Mouse (Mus musculus): ENCODE data around the gene Mta2. TPM values are rescaled to one million over a fixed set of nuclear protein-coding genes. Genes with fewer than 3 reads are reported as not detected.
"Not testable (repeated sequence)": the region's sequence is repeated elsewhere in the genome, so short reads cannot be mapped to it uniquely, and the experiment has no call there.

Mta2 gene
- 171 and 175 TPM in 2 replicates for polyA plus RNA-seq (2015; fragmentation: Nextera tagmentation; extraction: Ambion mirVana)

DNA sequence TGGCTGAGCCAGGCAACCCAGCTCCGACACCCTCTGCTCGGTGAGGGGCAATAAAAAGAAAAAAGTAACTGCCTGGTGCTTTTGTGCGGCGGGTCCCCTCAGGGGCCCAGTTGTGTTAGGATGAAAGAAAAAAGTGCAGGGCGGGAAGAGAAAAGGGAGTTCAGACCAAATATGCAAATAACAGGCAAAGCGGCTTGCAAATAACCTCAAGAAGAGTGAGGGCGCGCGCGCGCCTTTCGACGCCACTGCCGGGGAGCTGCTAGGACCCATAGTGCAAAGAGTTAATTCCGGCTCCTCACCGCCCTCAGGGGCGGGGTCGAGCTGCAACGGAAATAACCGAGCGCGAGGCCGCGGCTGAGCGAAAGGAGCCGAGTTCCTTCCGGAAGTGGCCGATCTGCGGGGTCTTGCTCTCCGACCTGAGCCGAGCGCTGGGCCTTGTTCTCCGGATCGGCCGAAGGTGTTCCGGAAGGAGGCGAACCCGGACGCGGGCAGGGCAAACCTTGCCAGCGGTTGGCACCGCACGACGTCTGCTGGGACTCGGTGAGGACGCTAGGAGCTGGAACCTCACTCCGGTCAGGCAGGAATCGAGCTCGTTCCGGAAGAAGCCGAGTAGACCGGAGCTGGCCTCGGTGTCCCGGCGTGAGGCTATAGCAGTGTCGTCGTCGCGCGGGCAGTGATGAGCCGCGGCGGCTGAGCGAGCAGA lies at the start of gene Mta2:
Gene Mta2 (plus strand): TSS at position 361 of the 703 bp plus-strand sequence.
- Histone ChIP-seq H3K4me3 (peak within 1 kb of the TSS; percentile 100), H3K4me2 (replicated peaks) (peak within 1 kb of the TSS; percentile 68), H3K27ac (replicated peaks) (peak within 1 kb of the TSS; percentile 95), H3K9ac (replicated peaks) (peak within 1 kb of the TSS; percentile 99), H3K4me1 (peaks cover 40% of the 10 kb centered on the region), H3K27me3 (no peaks in the 10 kb centered on the region), H3K9me3 (no peaks in the 10 kb centered on the region), H3K36me3 (peaks cover 20% of the 10 kb centered on the region)
- ATAC-seq (replicated peaks) = peak; percentile 95
- WGBS = under 1% methylated on average over 64 of the region's 64 CpGs

DNA sequence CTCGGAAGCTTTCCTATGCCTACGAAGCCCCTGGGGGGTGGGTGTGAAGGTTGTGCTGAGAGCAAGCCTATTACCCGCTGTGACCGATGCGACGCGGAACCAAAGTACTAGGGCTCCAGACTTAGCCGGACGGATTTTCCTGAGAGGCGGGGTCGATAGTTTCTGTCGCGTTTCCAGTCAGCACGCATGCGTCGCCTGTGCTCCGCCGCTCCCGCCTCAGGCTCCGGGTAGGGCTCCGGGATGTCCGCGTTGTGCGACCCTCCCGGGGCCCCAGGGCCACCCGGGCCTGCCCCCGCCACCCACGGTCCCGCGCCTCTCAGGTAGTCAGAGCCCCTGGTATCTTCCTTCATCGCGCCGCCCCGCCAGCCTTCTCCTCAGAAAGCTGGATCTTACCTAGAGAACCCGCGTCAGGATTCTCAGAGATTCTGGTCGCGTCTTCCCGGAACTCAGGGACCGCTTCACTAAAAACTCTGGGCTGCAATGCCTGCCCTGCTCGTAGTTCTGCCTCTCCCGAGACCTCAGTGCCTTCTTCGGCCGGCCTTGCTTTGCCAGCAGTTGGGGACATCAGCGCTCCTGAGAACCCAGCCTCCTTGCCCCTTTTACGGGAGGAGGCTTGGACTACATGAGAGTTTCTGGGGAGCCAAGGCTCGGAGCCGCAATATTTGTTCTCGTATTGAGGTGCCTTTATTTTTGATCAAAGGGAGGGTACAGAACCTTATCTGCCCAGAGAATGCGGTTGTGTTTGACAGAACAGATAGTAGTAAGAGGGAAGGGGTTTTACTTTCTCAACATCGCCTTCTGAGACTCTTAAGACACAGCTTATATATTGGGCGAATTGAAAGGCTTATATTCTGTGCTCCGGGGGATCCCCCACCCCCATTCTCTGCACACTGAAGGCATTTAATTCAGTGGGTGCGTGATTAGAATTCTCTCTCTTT lies 48.6 kb upstream of the Mta2 start, which contains the start of gene Ints5:
Gene Ints5 (plus strand): TSS at position 177 of the 938 bp plus-strand sequence.
- Histone ChIP-seq H3K4me2 (replicated peaks) (peak within 1 kb of the TSS; percentile 92), H3K4me1 (peaks cover 41% of the 10 kb centered on the region), H3K36me3 (peaks cover 25% of the 10 kb centered on the region), H3K27ac (replicated peaks) (peak within 1 kb of the TSS; percentile 87), H3K9ac (replicated peaks) (peak within 1 kb of the TSS; percentile 95), H3K9me3 (no peaks in the 10 kb centered on the region), H3K4me3 (peak within 1 kb of the TSS; percentile 86), H3K27me3 (no peaks in the 10 kb centered on the region)
- WGBS = 2% methylated on average over 54 of the region's 54 CpGs
- ATAC-seq (replicated peaks) = peak; percentile 46

DNA sequence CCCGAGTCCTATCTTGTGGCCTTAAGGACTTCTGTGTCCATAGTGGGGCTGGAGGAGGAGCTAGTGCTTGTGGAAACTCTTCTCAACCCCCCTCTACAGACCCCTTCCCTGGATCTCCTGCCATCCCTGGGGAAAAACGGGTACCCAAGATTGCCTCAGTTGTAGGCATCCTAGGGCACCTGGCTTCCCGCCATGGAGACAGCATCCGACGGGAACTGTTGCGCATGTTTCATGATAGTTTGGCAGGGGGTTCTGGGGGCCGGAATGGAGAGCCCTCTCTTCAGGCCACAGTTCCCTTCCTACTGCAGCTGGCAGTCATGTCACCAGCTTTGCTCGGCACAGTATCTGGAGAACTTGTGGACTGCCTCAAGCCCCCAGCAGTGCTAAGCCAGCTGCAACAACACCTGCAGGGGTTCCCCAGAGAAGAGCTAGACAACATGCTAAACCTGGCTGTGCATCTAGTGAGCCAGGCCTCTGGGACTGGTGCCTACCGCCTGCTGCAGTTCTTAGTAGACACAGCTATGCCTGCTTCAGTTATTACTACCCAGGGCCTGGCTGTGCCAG lies 46.2 kb upstream of the Mta2 start:
- Histone ChIP-seq H3K36me3 (peaks cover 21% of the 10 kb centered on the region), H3K9me3 (no peaks in the 10 kb centered on the region), H3K4me1 (peaks cover 43% of the 10 kb centered on the region), H3K27ac (replicated peaks) (no peak overlapping the region), H3K4me3 (no peak overlapping the region), H3K9ac (replicated peaks) (no peak overlapping the region), H3K4me2 (replicated peaks) (no peak overlapping the region), H3K27me3 (no peaks in the 10 kb centered on the region)
- no peak for ATAC-seq (replicated peaks)
- 92% methylated on average over 9 of the region's 9 CpGs for WGBS

DNA sequence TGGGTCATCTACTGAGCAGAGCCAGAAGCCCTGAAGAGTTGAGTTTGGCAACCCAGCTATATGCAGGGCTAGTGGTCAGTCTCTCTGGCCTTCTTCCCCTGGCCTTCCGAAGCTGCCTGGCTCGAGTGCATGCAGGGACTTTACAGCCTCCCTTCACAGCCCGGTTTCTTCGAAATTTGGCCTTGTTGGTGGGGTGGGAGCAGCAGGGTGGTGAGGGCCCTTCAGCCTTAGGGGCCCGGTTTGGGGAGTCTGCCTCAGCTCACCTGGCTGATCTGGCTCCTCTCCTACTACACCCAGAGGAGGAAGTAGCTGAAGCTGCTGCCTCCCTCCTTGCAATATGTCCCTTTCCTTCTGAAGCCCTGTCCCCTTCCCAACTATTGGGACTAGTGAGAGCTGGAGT lies 45.4 kb upstream of the Mta2 start:
- not testable (repeated sequence) for ATAC-seq (replicated peaks); H3K4me2 ChIP-seq (replicated peaks); H3K27me3 ChIP-seq; H3K27ac ChIP-seq (replicated peaks); H3K9ac ChIP-seq (replicated peaks); H3K9me3 ChIP-seq; H3K4me3 ChIP-seq
- Histone ChIP-seq H3K36me3 (peaks cover 17% of the 10 kb centered on the region), H3K4me1 (peaks cover 43% of the 10 kb centered on the region)
- WGBS = 84% methylated on average over 5 of the region's 5 CpGs

DNA sequence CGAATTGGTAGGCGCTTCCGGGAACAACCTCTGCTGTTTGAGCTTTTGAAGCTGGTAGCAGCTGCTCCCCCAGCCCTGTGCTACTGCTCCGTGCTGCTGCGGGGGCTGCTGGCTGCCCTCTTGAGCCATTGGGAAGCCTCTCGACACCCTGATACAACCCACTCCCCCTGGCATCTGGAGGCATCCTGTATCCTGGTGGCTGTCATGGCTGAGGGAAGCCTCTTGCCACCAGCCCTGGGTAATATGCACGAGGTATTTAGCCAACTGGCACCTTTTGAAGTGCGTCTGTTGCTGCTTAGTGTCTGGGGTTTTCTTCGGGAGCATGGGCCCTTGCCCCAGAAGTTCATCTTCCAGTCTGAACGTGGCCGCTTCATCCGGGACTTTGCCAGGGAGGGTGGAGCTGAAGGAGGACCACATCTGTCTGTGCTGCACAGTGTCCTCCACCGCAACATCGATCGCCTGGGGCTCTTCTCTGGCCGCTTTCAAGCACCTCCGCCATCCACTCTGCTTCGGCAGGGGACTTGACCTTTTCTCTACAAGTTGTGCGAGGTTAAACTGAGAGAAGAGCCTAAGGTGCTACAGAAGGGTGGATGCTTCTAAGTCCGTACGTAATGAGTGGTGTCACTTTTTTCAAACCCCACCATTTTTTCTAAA lies 44.3 kb upstream of the Mta2 start:
- H3K27ac ChIP-seq (replicated peaks) = peak overlapping the region; percentile 83
- peaks cover 41% of the 10 kb centered on the region for H3K4me1 ChIP-seq
- H3K27me3 ChIP-seq, H3K9me3 ChIP-seq: not testable (repeated sequence)
- peak overlapping the region; percentile 62 for H3K4me3 ChIP-seq
- H3K9ac ChIP-seq (replicated peaks) = peak overlapping the region; percentile 91
- 25% methylated on average over 21 of the region's 21 CpGs for WGBS
- peak overlapping the region; percentile 72 for H3K4me2 ChIP-seq (replicated peaks)
- peaks cover 22% of the 10 kb centered on the region for H3K36me3 ChIP-seq
- ATAC-seq (replicated peaks) = peak; percentile 57

DNA sequence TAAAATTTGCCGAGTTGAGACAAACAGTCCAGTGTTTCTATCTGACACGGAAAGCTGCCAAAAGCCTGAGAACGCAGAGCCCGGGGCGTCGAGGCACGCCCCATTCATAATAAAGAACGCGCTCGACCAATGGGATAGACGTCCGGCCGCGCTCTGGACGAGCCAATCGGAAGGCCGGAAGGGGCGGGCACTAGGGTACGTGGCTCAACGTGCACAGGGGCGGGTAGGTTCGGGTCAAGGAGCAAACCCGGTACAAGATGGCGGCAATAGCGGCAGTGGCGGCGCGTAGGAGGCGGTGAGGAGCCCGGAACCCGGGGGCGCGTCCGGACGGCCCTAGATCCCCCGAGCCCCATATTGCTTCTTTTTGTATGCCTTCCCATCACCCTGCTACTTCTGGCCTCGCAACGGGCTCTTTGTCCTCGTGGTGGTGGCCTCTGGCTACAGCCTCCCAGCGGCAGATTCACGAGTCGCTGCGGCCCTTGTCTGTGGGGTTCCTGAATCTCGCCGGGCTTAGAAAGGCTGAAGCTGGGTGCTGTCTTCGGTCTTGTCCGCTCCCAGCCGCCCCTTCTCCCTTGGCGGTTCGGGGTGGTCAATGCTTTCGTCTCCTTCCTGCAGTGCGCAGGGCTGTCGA lies 43.7 kb upstream of the Mta2 start, which contains the start of gene Ganab:
Gene Ganab (plus strand): TSS at position 207 of the 631 bp plus-strand sequence.
- peak within 1 kb of the TSS; percentile 72 for H3K4me2 ChIP-seq (replicated peaks)
- peak within 1 kb of the TSS; percentile 91 for H3K9ac ChIP-seq (replicated peaks)
- peaks cover 37% of the 10 kb centered on the region for H3K4me1 ChIP-seq
- peak within 1 kb of the TSS; percentile 83 for H3K27ac ChIP-seq (replicated peaks)
- no peaks in the 10 kb centered on the region for H3K9me3 ChIP-seq
- no peaks in the 10 kb centered on the region for H3K27me3 ChIP-seq
- peak within 1 kb of the TSS; percentile 62 for H3K4me3 ChIP-seq
- peak; percentile 98 for ATAC-seq (replicated peaks)
- WGBS = under 1% methylated on average over 53 of the region's 53 CpGs
- H3K36me3 ChIP-seq = peaks cover 27% of the 10 kb centered on the region

DNA sequence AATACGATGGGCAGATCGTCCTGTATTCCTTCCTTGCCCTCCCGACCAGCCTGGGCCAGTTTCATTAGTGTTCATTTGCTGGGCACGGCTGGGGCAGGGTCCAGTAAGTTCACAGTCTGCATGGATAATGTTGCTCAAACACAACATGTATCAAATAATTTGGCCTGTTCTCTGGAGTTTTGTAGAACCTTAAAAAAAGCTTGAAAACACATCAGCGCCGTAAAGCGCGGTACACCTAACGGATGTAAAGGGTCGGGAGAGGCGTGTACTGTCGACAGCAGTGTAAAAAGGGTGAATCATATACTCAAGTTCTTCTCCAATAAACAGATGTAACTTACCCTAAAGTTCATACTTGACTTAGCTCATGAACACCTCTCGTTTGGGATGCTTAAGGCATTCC lies 43.1 kb upstream of the Mta2 start:
- ATAC-seq (replicated peaks) = no peak
- WGBS = 13% methylated on average over 13 of the region's 13 CpGs
- Histone ChIP-seq H3K9ac (replicated peaks) (peak overlapping the region; percentile 91), H3K36me3 (peaks cover 33% of the 10 kb centered on the region), H3K27me3 (no peaks in the 10 kb centered on the region), H3K4me1 (peaks cover 33% of the 10 kb centered on the region), H3K9me3 (no peaks in the 10 kb centered on the region), H3K27ac (replicated peaks) (peak overlapping the region; percentile 83), H3K4me3 (peak overlapping the region; percentile 62), H3K4me2 (replicated peaks) (peak overlapping the region; percentile 72)

DNA sequence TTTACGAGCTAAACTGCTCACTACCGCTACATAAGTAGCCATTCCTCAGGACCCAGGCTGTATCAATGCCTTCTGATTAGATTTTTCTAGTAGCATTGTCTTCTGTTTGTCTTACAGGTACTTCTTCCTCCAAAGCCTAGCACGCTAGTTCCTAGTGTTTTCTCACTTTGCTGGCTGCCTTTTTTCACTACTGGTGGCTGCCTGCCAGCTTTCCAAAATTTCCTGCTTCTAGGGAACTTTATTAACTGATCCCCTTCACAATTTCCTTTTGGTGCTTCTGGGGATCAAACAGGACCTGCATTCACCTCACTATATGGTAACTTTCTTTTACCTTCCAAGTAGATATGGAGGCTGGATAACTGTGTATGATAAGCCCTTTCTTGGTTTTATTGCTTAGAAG lies 42.6 kb upstream of the Mta2 start:
- H3K4me2 ChIP-seq (replicated peaks) = peak overlapping the region; percentile 72
- H3K36me3 ChIP-seq = peaks cover 37% of the 10 kb centered on the region
- H3K4me3 ChIP-seq = peak overlapping the region; percentile 62
- no peaks in the 10 kb centered on the region for H3K9me3 ChIP-seq
- no peaks in the 10 kb centered on the region for H3K27me3 ChIP-seq
- no peak overlapping the region for H3K27ac ChIP-seq (replicated peaks)
- H3K9ac ChIP-seq (replicated peaks) = peak overlapping the region; percentile 91; the same call in 1 of the 2 replicates
- peaks cover 28% of the 10 kb centered on the region for H3K4me1 ChIP-seq
- no peak for ATAC-seq (replicated peaks)
- WGBS = 50% methylated on average over 3 of the region's 3 CpGs

DNA sequence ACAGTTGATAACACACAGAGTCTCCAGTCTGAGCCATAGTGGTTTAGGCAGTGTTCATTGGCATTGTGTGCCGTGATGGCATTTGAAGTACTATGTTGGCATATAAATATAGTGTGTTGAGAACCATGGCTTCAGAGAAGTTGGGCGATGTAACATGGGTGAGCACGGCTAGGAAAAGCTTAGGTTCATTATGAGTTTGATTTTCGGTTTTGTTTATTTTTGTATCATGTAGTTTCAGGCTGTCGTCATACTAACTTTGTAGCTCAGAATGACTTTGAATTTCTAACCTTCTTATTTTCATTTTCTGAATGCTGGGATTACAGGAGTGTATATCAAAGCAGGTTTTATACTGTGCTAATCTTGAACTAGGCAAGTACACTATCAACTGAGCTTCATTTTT lies 38.3 kb upstream of the Mta2 start:
- H3K4me1 ChIP-seq = peaks cover 12% of the 10 kb centered on the region
- no peak for ATAC-seq (replicated peaks)
- no peak overlapping the region for H3K9ac ChIP-seq (replicated peaks)
- no peak overlapping the region for H3K4me2 ChIP-seq (replicated peaks)
- H3K27ac ChIP-seq (replicated peaks) = no peak overlapping the region
- WGBS = 94% methylated on average over 5 of the region's 5 CpGs
- no peak overlapping the region for H3K4me3 ChIP-seq
- no peaks in the 10 kb centered on the region for H3K27me3 ChIP-seq
- peaks cover 64% of the 10 kb centered on the region for H3K36me3 ChIP-seq
- H3K9me3 ChIP-seq = no peaks in the 10 kb centered on the region

DNA sequence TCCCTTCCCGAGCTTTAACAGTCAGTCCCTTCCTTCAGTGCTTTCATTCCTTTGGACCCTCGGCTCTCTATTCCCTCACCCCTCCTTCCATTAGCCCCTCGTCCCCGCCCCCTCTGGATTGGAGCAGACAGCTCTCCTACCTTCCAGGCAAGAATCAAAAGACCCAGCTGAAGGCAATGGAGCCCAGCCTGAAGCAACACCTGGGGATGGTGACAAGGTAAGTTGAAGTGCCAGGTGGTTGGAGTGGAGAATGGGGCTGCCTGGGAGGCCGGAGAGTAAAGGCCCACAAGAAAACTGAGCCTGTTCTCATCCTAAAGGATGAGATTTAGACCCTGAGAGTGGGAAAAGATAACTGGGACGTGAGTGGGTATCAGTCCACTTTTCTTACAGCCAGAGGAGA lies 33.1 kb upstream of the Mta2 start:
- no peaks in the 10 kb centered on the region for H3K4me1 ChIP-seq
- no peak for ATAC-seq (replicated peaks)
- WGBS = 93% methylated on average over 6 of the region's 6 CpGs

DNA sequence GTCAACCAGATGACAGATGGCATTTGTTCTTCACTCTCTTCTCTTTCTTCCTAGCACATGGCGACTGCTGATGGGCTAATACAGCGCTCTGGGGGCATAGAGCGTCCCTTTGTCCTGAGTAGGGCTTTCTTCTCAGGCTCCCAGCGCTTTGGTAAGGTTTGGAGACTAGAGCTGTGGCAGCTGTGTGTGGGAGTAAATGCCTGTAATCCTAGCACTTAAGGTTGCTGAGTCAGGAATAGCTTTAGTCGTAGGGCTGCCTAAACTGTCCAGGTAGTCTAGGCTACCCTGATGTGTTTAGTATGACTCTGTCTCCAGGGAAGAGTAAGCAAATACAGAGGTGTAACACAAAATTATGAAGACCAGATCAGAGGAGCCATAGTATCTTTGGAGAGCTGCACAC lies 29.9 kb upstream of the Mta2 start:
- no peaks in the 10 kb centered on the region for H3K9me3 ChIP-seq
- no peak overlapping the region for H3K4me2 ChIP-seq (replicated peaks)
- peaks cover 98% of the 10 kb centered on the region for H3K36me3 ChIP-seq
- no peak overlapping the region for H3K27ac ChIP-seq (replicated peaks)
- H3K27me3 ChIP-seq = no peaks in the 10 kb centered on the region
- WGBS = 87% methylated on average over 5 of the region's 5 CpGs
- no peak overlapping the region for H3K4me3 ChIP-seq
- no peaks in the 10 kb centered on the region for H3K4me1 ChIP-seq
- no peak overlapping the region for H3K9ac ChIP-seq (replicated peaks)
- ATAC-seq (replicated peaks) = no peak

More for the DNA sequence above, 33.1 kb upstream of the Mta2 start:
- H3K4me2 ChIP-seq (replicated peaks) = no peak overlapping the region
- H3K9ac ChIP-seq (replicated peaks) = no peak overlapping the region
- no peaks in the 10 kb centered on the region for H3K27me3 ChIP-seq
- no peaks in the 10 kb centered on the region for H3K9me3 ChIP-seq
- no peak overlapping the region for H3K27ac ChIP-seq (replicated peaks)
- no peak overlapping the region for H3K4me3 ChIP-seq
- peaks cover 96% of the 10 kb centered on the region for H3K36me3 ChIP-seq

All from forebrain, embryonic 15.5 days (tissue).